Mouse (Mus musculus) kidney, embryonic 16.5 days (tissue): ENCODE data around the gene Cux1. TPM values are rescaled to one million over a fixed set of nuclear protein-coding genes. Genes with fewer than 3 reads are reported as not detected.

Source experiments
- ATAC-seq: fragments of 200-750 bp; cut with Nextera tagmentation; 2 replicates; pipeline ENCODE4 v1.8.0; 2017; ENCODE audit warnings: moderate TSS enrichment; ENCODE audit not compliant: low FRiP score, low TSS enrichment
- H3K27ac ChIP-seq: fragments of 300-500 bp; sonication (generic); 2 replicates; pipeline ENCODE4 v1.5.1; 2014; ENCODE audit warnings: low read length
- H3K27me3 ChIP-seq: fragments of 300-500 bp; sonication (generic); 2 replicates; pipeline ENCODE4 v1.6.1; 2014; ENCODE audit warnings: low read length, control low read depth, mixed read lengths; ENCODE audit not compliant: insufficient read depth
- H3K36me3 ChIP-seq: fragments of 300-500 bp; sonication (generic); 2 replicates; pipeline ENCODE4 v1.6.1; 2014; ENCODE audit warnings: low read length, control low read depth, mixed read lengths; ENCODE audit not compliant: insufficient read depth
- H3K4me1 ChIP-seq: fragments of 300-500 bp; sonication (generic); 2 replicates; pipeline ENCODE4 v1.6.1; 2014; ENCODE audit warnings: low read length, control low read depth, mixed read lengths; ENCODE audit not compliant: insufficient read depth
- H3K4me2 ChIP-seq: fragments of 300-500 bp; sonication (generic); replicated peaks from 2 replicates; pipeline ENCODE4 v1.6.1; 2014; ENCODE audit warnings: low read depth, low read length
- H3K4me3 ChIP-seq: fragments of 300-500 bp; sonication (generic); 2 replicates; pipeline ENCODE4 v1.5.1; 2014; ENCODE audit warnings: mild to moderate bottlenecking, low read length
- H3K9ac ChIP-seq: fragments of 300-500 bp; sonication (generic); replicated peaks from 2 replicates; pipeline ENCODE4 v1.6.1; 2014; ENCODE audit warnings: low read length
- H3K9me3 ChIP-seq: fragments of 300-500 bp; sonication (generic); 2 replicates; pipeline ENCODE4 v1.6.1; 2016; ENCODE audit warnings: low read length, control low read depth
- WGBS: fragments of 180-500 bp; shearing (Covaris S2); extraction: QIAGEN DNeasy Blood & Tissue Kit; methylation state at CpG from one replicate; pipeline ENCODE4 v1.1.7; 2014; 5-methylcytosine and 5-hydroxymethylcytosine counted together
- polyA plus RNA-seq: library from polyadenylated mRNA; unstranded; fragments of >200 nt; fragmentation: Nextera tagmentation; extraction: Ambion mirVana; gene quantifications from 2 replicates; pipeline ENCODE4 v1.2.1, GENCODE M21; 2015

Cux1 gene
- polyA plus RNA-seq, 1 experiment from 2014 or later = 110 TPM

DNA sequence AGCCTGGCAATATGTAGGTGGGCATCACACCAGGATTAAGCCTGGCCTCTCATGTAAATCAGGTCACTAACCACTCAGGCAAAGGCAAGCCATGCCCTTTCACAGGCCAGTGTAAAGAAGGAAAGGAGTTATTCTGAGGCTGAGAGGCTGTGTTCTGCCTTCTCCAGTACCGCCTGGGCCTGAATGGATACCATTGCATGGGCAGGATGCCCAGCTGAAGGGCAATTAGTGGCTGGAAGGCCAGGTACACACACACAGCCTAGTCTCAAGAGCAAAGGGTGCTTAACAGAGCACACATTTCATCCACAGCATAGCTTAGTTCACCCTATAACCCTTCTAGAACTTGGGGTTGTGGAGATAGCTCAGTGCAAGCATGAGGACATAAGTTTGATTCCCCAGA lies 36.4 kb downstream of the Cux1 start:
- 95% methylated on average over 1 of the region's 1 CpGs for WGBS
- Histone ChIP-seq H3K9ac (no peak overlapping the region), H3K36me3 (no peaks in the 10 kb centered on the region), H3K4me3 (no peak overlapping the region), H3K9me3 (no peaks in the 10 kb centered on the region), H3K27me3 (no peaks in the 10 kb centered on the region), H3K27ac (no peak overlapping the region), H3K4me2 (no peak overlapping the region), H3K4me1 (peaks cover 31% of the 10 kb centered on the region)
- no peak for ATAC-seq

- H3K36me3 ChIP-seq = no peaks in the 10 kb centered on the region
- no peaks in the 10 kb centered on the region for H3K27me3 ChIP-seq
- no peak for ATAC-seq
- no peaks in the 10 kb centered on the region for H3K9me3 ChIP-seq
- H3K4me1 ChIP-seq = peaks cover 25% of the 10 kb centered on the region
- no peak overlapping the region for H3K9ac ChIP-seq
- no peak overlapping the region for H3K27ac ChIP-seq
- H3K4me3 ChIP-seq = no peak overlapping the region
- no peak overlapping the region for H3K4me2 ChIP-seq
Observed at GRCm38 (mm10) chr5:136529165-136529564, 38.1 kb downstream of the Cux1 start.

DNA sequence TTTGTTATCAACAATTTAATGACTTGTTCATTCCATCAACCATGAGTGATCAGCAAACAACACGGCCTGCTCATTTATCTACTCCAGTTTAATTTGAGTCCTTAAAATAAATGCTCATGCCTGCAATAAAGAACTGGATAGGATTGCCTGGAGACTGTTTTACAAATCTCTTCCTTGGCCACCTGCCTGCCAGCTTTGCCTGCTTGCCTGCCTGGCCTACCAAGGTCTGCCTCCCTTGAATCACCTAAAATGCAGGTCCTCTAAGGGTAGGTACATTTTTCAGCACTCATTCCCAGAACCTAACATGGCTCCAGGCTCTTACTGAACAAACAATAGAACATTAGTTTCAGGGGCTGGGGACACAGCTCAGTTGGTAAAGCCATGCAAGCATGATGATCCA lies 39.4 kb downstream of the Cux1 start:
- no peaks in the 10 kb centered on the region for H3K36me3 ChIP-seq
- no peak overlapping the region for H3K27ac ChIP-seq
- WGBS = 56% methylated on average over 1 of the region's 1 CpGs
- ATAC-seq = no peak
- H3K4me2 ChIP-seq = no peak overlapping the region
- no peak overlapping the region for H3K4me3 ChIP-seq
- no peaks in the 10 kb centered on the region for H3K27me3 ChIP-seq
- H3K4me1 ChIP-seq = peaks cover 26% of the 10 kb centered on the region
- H3K9ac ChIP-seq = no peak overlapping the region
- no peaks in the 10 kb centered on the region for H3K9me3 ChIP-seq

GRCm38 (mm10) chr5:136526545-136526909 lies 40.8 kb downstream of the Cux1 start:
- no peak for ATAC-seq
- H3K4me3 ChIP-seq = no peak overlapping the region
- no peak overlapping the region for H3K9ac ChIP-seq
- H3K9me3 ChIP-seq = no peaks in the 10 kb centered on the region
- no peak overlapping the region for H3K4me2 ChIP-seq
- H3K27ac ChIP-seq = no peak overlapping the region
- H3K4me1 ChIP-seq = peaks cover 25% of the 10 kb centered on the region
- 87% methylated on average over 5 of the region's 5 CpGs for WGBS
- no peaks in the 10 kb centered on the region for H3K36me3 ChIP-seq
- no peaks in the 10 kb centered on the region for H3K27me3 ChIP-seq

DNA sequence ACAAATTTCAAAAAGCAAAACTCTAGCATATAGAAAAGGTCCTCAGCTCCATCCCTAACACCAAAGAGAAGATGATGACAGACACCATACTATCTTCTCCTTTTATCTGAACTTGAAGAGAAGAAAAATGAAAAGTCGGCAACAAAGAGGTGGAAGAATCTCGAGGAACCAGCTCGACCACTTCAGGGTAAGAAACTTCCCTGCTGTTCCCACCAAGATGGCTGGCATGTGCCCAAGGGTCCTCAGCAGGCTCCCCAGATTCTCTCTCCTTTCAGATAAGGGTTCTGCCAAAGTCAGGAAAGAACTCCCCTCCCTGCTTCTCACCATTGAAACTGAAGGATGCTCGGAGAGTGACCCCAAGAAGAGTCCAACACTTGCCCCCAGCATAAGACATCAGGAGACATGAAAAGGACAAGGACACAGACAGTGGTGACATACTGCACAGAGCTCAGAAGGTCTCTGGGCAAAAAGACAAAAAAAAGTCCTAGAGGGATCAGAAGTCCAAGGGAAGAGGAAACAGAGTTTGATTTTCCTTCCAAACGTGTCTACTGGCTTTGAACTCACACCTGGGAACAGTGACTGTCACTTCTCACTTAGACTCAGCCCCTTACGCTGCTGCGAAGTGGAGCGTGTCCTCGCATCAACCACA lies 41.3 kb downstream of the Cux1 start:
- WGBS = 72% methylated on average over 9 of the region's 9 CpGs

DNA sequence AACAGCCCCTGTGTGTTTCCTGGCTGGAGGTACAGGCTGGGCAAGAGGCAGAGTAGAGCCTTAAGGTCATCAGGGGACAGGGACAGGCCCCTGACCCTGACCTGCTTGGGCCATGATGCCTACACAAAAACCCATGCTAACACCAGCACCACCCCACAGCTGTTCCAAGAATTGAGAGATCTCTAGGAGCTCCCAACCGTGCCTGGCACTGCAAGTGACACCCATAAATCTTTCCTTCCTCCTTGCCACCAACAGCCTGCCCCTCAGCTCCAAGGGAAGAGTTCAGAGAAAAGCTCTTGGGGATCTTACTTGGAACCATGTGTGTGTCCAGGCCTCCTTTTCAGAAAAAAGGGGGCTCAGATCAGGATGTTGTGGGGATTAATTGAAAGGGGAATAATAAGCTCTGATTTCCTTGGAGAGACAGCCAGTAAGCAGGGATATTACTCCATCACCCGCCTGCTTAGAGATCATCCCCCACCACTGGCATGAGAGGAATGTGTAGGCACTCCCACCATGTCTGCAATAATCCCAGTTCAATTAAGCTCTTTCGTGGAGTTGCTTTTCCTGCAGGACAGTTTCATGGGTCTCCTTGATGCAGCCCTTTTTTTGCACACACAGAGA lies 44.3 kb downstream of the Cux1 start:
- Histone ChIP-seq H3K27me3 (no peaks in the 10 kb centered on the region), H3K4me3 (no peak overlapping the region), H3K4me2 (peak overlapping the region; percentile 7; the same call in 1 of the 2 replicates), H3K4me1 (peaks cover 34% of the 10 kb centered on the region), H3K9ac (no peak overlapping the region), H3K36me3 (no peaks in the 10 kb centered on the region), H3K27ac (peak overlapping the region; percentile 84), H3K9me3 (no peaks in the 10 kb centered on the region)
- 14% methylated on average over 3 of the region's 3 CpGs for WGBS
- peak; percentile 67 for ATAC-seq

More for the DNA sequence above, 41.3 kb downstream of the Cux1 start:
- ATAC-seq = no peak
- H3K9me3 ChIP-seq = no peaks in the 10 kb centered on the region
- H3K4me2 ChIP-seq = no peak overlapping the region
- H3K9ac ChIP-seq = no peak overlapping the region
- H3K27me3 ChIP-seq = no peaks in the 10 kb centered on the region
- H3K27ac ChIP-seq = no peak overlapping the region
- no peak overlapping the region for H3K4me3 ChIP-seq
- H3K36me3 ChIP-seq = no peaks in the 10 kb centered on the region
- peaks cover 26% of the 10 kb centered on the region for H3K4me1 ChIP-seq

- 83% methylated on average over 3 of the region's 3 CpGs for WGBS
- no peaks in the 10 kb centered on the region for H3K9me3 ChIP-seq
- no peak overlapping the region for H3K4me2 ChIP-seq
- no peaks in the 10 kb centered on the region for H3K36me3 ChIP-seq
- H3K4me1 ChIP-seq = peaks cover 35% of the 10 kb centered on the region
- H3K27ac ChIP-seq = no peak overlapping the region
- no peak for ATAC-seq
- no peaks in the 10 kb centered on the region for H3K27me3 ChIP-seq
- no peak overlapping the region for H3K4me3 ChIP-seq
- no peak overlapping the region for H3K9ac ChIP-seq
Observed at GRCm38 (mm10) chr5:136521656-136522055, 45.6 kb downstream of the Cux1 start.

GRCm38 (mm10) chr5:136518648-136519437 lies 48.4 kb downstream of the Cux1 start:
- Histone ChIP-seq H3K36me3 (peaks cover 2% of the 10 kb centered on the region; the same call in 1 of the 2 replicates), H3K4me2 (no peak overlapping the region), H3K27ac (no peak overlapping the region), H3K9ac (no peak overlapping the region), H3K4me1 (peaks cover 57% of the 10 kb centered on the region), H3K9me3 (no peaks in the 10 kb centered on the region), H3K27me3 (no peaks in the 10 kb centered on the region), H3K4me3 (no peak overlapping the region)
- WGBS = 82% methylated on average over 3 of the region's 3 CpGs
- ATAC-seq = no peak

- 81% methylated on average over 2 of the region's 2 CpGs for WGBS
- Histone ChIP-seq H3K27ac (no peak overlapping the region), H3K4me1 (peaks cover 47% of the 10 kb centered on the region), H3K27me3 (no peaks in the 10 kb centered on the region), H3K9ac (no peak overlapping the region), H3K4me3 (no peak overlapping the region), H3K36me3 (peaks cover 2% of the 10 kb centered on the region; the same call in 1 of the 2 replicates), H3K4me2 (no peak overlapping the region), H3K9me3 (no peaks in the 10 kb centered on the region)
- ATAC-seq = no peak
Observed at GRCm38 (mm10) chr5:136517510-136517909, 49.8 kb downstream of the Cux1 start.

DNA sequence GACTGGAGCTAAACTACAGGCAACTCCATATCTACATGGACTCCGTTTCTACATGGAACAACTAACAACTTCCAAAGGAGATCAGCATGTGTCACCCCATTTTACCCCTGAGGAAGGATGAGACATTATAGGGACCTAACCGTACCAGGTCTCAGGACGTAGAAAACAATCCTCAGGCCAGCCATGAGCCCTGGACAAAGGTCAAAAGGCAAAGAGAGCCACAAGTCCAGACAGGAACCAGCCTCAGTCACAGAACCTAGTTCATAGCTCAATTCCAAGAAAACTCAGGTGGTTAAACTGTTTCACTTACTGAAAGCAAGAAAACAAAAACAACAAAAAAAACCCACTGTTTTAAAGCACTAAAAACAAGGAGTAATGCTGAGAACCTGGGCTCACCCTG lies 50.7 kb downstream of the Cux1 start:
- Histone ChIP-seq H3K9me3 (no peaks in the 10 kb centered on the region), H3K36me3 (peaks cover 2% of the 10 kb centered on the region; the same call in 1 of the 2 replicates), H3K9ac (no peak overlapping the region), H3K27ac (no peak overlapping the region), H3K4me3 (no peak overlapping the region), H3K4me2 (no peak overlapping the region), H3K4me1 (peaks cover 43% of the 10 kb centered on the region), H3K27me3 (no peaks in the 10 kb centered on the region)
- no peak for ATAC-seq
- WGBS = 67% methylated on average over 3 of the region's 3 CpGs
